Mouse (Mus musculus) cortical plate, adult 2 months (tissue): Measurements from ENCODE around the gene Lrrc30. TPM values are rescaled to one million over a fixed set of nuclear protein-coding genes. Genes with fewer than 3 reads are reported as not detected.

Source experiments
- H3K27ac ChIP-seq: fragments of 200-500 bp; 2 replicates; pipeline ENCODE4 v1.5.1; 2012; ENCODE audit warnings: low read length, control low read depth, inconsistent platforms; ENCODE audit not compliant: insufficient read depth
- H3K4me1 ChIP-seq: fragments of 200-500 bp; 2 replicates; pipeline ENCODE4 v1.6.1; 2011; ENCODE audit warnings: low read length; ENCODE audit not compliant: control insufficient read depth, insufficient read depth
- H3K4me3 ChIP-seq: fragments of 200-500 bp; 2 replicates; pipeline ENCODE4 v1.5.1; 2011; ENCODE audit warnings: mild to moderate bottlenecking, low read length, control low read depth; ENCODE audit not compliant: insufficient read depth
- CTCF ChIP-seq: fragments of 200-500 bp; IDR thresholded peaks from 2 replicates; pipeline ENCODE4 v1.5.1; 2011; ENCODE audit warnings: mild to moderate bottlenecking, control low read depth, low read length; ENCODE audit not compliant: insufficient read depth; ENCODE audit errors: extremely low read depth
- POLR2A ChIP-seq: fragments of 200-500 bp; IDR thresholded peaks from 2 replicates; pipeline ENCODE4 v1.6.1; 2011; ENCODE audit warnings: mild to moderate bottlenecking, low read length, control low read depth; ENCODE audit not compliant: insufficient read depth; ENCODE audit errors: extremely low read depth
- polyA plus RNA-seq: library from polyadenylated mRNA; depleted of rRNA; stranded (reverse); fragments of >200 nt; gene quantifications from 2 replicates; pipeline ENCODE4 v1.2.3, GENCODE M21; 2012

Lrrc30 gene
- polyA plus RNA-seq, 1 experiment, result not detected

GRCm38 (mm10) chr17:67636304-67636703 lies 3.8 kb upstream of the Lrrc30 start:
- TF ChIP-seq POLR2A (no peak), CTCF (no peak)
- no peaks in the 10 kb centered on the region for H3K4me1 ChIP-seq
- H3K27ac ChIP-seq, result no peak overlapping the region

GRCm38 (mm10) chr17:67629746-67630145 lies 2.8 kb downstream of the Lrrc30 start:
- H3K4me3 ChIP-seq, result no peak overlapping the region
- no peaks in the 10 kb centered on the region for H3K4me1 ChIP-seq
- H3K27ac ChIP-seq, result no peak overlapping the region
- TF ChIP-seq CTCF (no peak), POLR2A (no peak)

More at GRCm38 (mm10) chr17:67636304-67636703, 3.8 kb upstream of the Lrrc30 start:
- H3K4me3 ChIP-seq, result no peak overlapping the region

GRCm38 (mm10) chr17:67629211-67629657 lies 3.3 kb downstream of the Lrrc30 start:
- Histone ChIP-seq H3K4me1 (no peaks in the 10 kb centered on the region), H3K27ac (no peak overlapping the region), H3K4me3 (no peak overlapping the region)
- TF ChIP-seq POLR2A (no peak), CTCF (no peak)

DNA sequence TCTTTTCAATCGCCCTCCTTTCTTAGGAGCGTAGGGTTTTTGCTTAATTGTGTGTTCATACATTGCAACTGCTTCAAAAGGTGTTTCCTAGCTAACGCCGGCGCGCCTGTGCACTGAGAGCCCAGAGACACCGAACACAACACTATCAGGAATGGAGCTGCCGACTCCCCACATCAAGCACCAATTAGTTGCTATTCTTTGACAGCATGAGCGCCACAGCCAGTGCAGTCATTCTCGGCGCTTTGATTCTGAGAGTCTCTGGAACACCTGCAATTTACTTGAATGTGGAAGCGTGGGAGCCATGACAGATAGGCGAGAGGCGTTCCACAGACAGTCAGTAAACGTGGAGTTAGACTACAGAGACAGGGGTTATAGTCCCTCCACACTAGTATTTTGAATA lies 4.0 kb downstream of the Lrrc30 start:
- Histone ChIP-seq H3K4me3 (no peak overlapping the region), H3K4me1 (no peaks in the 10 kb centered on the region), H3K27ac (no peak overlapping the region)
- TF ChIP-seq CTCF (no peak), POLR2A (no peak)

GRCm38 (mm10) chr17:67625431-67625830 lies 7.1 kb downstream of the Lrrc30 start:
- no peak overlapping the region for H3K27ac ChIP-seq
- TF ChIP-seq CTCF, result no peak
- TF ChIP-seq POLR2A, result no peak
- H3K4me3 ChIP-seq, result no peak overlapping the region
- H3K4me1 ChIP-seq, result no peaks in the 10 kb centered on the region

DNA sequence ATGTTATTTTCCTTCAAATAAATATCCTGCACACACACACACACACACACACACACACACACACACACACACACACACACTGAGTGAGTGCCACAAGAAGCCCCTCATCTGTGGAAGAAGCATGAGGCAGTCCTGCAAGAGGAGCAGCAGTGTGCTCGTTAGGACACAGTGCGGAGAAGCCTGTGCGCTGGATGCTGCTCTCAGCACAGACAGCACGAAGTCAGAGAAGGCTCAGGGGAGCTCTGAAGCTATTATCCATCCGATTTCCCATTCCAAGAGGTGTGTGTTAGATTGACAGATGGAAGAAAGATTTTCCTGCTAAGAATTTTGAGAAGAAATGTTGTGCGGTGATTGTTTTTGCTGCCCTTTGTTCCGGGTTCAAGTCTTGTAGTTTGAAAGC lies 13.5 kb downstream of the Lrrc30 start:
- Histone ChIP-seq H3K27ac (no peak overlapping the region), H3K4me3 (no peak overlapping the region), H3K4me1 (no peaks in the 10 kb centered on the region)
- TF ChIP-seq POLR2A, result no peak
- no peak for TF ChIP-seq CTCF

- no peak overlapping the region for H3K27ac ChIP-seq
- TF ChIP-seq POLR2A (no peak), CTCF (no peak)
- no peaks in the 10 kb centered on the region for H3K4me1 ChIP-seq
- no peak overlapping the region for H3K4me3 ChIP-seq
Measured at GRCm38 (mm10) chr17:67614381-67614780, 18.1 kb downstream of the Lrrc30 start.

- TF ChIP-seq CTCF (no peak), POLR2A (no peak)
- H3K4me3 ChIP-seq, result no peak overlapping the region
Measured at GRCm38 (mm10) chr17:67612576-67612975, 19.9 kb downstream of the Lrrc30 start.

DNA sequence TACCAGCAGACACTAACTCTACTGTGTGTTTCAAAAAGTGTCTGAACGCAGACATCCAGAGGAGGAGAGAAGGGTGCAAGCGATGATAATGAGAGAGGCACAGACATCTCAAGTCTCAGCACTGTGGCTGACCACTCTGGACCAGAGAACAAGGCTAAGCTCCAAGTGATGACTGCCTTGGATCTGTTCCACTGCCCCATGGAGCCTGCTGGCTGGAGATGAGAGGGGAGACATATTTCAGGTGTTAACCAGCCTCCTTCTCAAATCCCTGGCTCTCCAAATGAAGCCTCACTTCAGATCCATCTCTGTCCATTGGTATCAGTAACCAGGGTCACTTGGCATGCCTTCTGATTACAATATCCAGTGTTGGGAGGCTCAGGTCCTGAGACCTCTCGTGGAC lies 20.4 kb downstream of the Lrrc30 start:
- TF ChIP-seq POLR2A, result no peak
- TF ChIP-seq CTCF, result no peak
- Histone ChIP-seq H3K27ac (no peak overlapping the region), H3K4me1 (no peaks in the 10 kb centered on the region), H3K4me3 (no peak overlapping the region)

More at GRCm38 (mm10) chr17:67612576-67612975, 19.9 kb downstream of the Lrrc30 start:
- Histone ChIP-seq H3K4me1 (no peaks in the 10 kb centered on the region), H3K27ac (no peak overlapping the region)

GRCm38 (mm10) chr17:67604446-67604845 lies 28.1 kb downstream of the Lrrc30 start:
- no peak overlapping the region for H3K27ac ChIP-seq
- H3K4me3 ChIP-seq, result no peak overlapping the region
- no peak for TF ChIP-seq POLR2A
- no peak for TF ChIP-seq CTCF
- peaks cover 2% of the 10 kb centered on the region; the same call in 1 of the 2 replicates for H3K4me1 ChIP-seq

DNA sequence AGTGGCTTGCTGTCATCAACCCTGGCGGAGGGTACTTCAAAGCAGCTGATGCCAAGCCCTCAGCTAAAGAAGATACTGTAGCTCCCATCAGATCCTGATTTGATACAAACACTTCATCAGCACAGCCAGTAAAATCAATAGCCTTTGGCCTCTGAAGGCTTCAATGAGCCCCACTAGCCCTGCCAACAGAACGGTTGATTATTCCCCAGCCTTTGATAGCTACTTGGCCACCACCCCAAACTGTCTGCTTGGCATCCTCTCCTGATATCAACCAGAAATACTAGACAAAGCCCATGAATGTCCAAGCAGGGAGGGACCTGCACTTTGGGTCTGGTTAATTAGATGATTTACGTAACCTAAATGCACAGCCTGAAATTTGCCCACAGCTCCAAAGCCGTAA lies 30.0 kb downstream of the Lrrc30 start:
- H3K4me1 ChIP-seq, result peaks cover 2% of the 10 kb centered on the region; the same call in 1 of the 2 replicates
- no peak overlapping the region for H3K4me3 ChIP-seq
- no peak for TF ChIP-seq CTCF
- TF ChIP-seq POLR2A, result no peak
- H3K27ac ChIP-seq, result no peak overlapping the region
